Mouse (Mus musculus) embryonic facial prominence, embryonic 13.5 days (tissue): ENCODE data around the gene Bcl2l15. TPM values are rescaled to one million over a fixed set of nuclear protein-coding genes. Genes with fewer than 3 reads are reported as not detected.

ENCODE experiments used
- ATAC-seq: fragments of 200-750 bp; cut with Nextera tagmentation; 2 replicates; pipeline ENCODE4 v1.8.0; 2017; ENCODE audit warnings: low read depth; ENCODE audit not compliant: insufficient number of reproducible peaks, insufficient read depth, low FRiP score, low TSS enrichment
- H3K27ac ChIP-seq: fragments of 300-500 bp; sonication (generic); 2 replicates; pipeline ENCODE4 v1.5.1; 2015; ENCODE audit warnings: moderate library complexity, mild to moderate bottlenecking, inconsistent platforms
- H3K27me3 ChIP-seq: fragments of 300-500 bp; sonication (generic); 2 replicates; pipeline ENCODE4 v1.6.1; 2015; ENCODE audit warnings: mild to moderate bottlenecking, inconsistent platforms
- H3K36me3 ChIP-seq: fragments of 300-500 bp; sonication (generic); 2 replicates; pipeline ENCODE4 v1.6.1; 2015; ENCODE audit warnings: mild to moderate bottlenecking, inconsistent platforms
- H3K4me1 ChIP-seq: fragments of 300-500 bp; sonication (generic); 2 replicates; pipeline ENCODE4 v1.6.1; 2015; ENCODE audit warnings: inconsistent platforms
- H3K4me2 ChIP-seq: fragments of 300-500 bp; sonication (generic); 2 replicates; pipeline ENCODE4 v1.6.1; 2015; ENCODE audit warnings: moderate library complexity, mild to moderate bottlenecking, inconsistent platforms
- H3K4me3 ChIP-seq: fragments of 300-500 bp; sonication (generic); 2 replicates; pipeline ENCODE4 v1.5.1; 2015; ENCODE audit warnings: mild to moderate bottlenecking, inconsistent platforms
- H3K9ac ChIP-seq: fragments of 300-500 bp; sonication (generic); 2 replicates; pipeline ENCODE4 v1.6.1; 2015; ENCODE audit warnings: mild to moderate bottlenecking, inconsistent platforms
- H3K9me3 ChIP-seq: fragments of 300-500 bp; sonication (generic); 2 replicates; pipeline ENCODE4 v1.6.1; 2016; ENCODE audit warnings: inconsistent platforms
- WGBS: fragments of 180-500 bp; shearing (Covaris S2); methylation state at CpG from one replicate; pipeline ENCODE4 v1.1.7; 2015; ENCODE audit warnings: mixed read lengths; 5-methylcytosine and 5-hydroxymethylcytosine counted together
- polyA plus RNA-seq: library from polyadenylated mRNA; unstranded; fragments of >200 nt; fragmentation: Nextera tagmentation; extraction: Ambion mirVana; gene quantifications from 2 replicates; pipeline ENCODE4 v1.2.1, GENCODE M21; 2015

Gene Bcl2l15
- polyA plus RNA-seq, 1 experiment from 2014 or later: 0.37 TPM

- WGBS: 30% methylated on average over 3 of the region's 3 CpGs
These were observed 55.2 kb downstream of the Bcl2l15 start for GRCm38 (mm10) chr3:103887581-103887980.

DNA sequence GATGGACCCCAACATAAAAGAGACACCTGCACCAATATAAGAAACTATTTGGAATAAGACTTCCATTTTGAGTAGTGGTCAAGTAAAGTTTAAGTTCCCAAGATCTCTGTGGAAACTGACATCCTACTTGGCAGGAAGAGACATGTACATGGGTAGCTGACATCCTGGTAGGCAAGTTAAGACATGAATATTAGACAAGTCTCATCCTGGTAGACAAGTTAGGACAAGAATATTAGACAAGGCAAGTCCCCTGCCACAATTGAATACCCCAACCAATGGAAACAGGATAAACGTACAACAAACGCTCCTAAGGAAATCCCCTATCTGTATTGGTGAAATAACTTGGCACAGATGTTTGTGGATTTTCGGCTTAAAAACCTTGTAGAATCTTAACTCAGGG is 61.0 kb downstream of the Bcl2l15 start:
- Histone ChIP-seq H3K4me3 (no peak overlapping the region), H3K27ac (no peak overlapping the region), H3K36me3 (no peaks in the 10 kb centered on the region), H3K27me3 (no peaks in the 10 kb centered on the region), H3K4me1 (no peaks in the 10 kb centered on the region), H3K4me2 (no peak overlapping the region), H3K9me3 (no peaks in the 10 kb centered on the region), H3K9ac (no peak overlapping the region)
- 74% methylated on average over 3 of the region's 3 CpGs for WGBS
- no peak for ATAC-seq

More at GRCm38 (mm10) chr3:103887581-103887980, 55.2 kb downstream of the Bcl2l15 start:
- no peaks in the 10 kb centered on the region for H3K27me3 ChIP-seq
- H3K4me1 ChIP-seq: no peaks in the 10 kb centered on the region
- no peak for ATAC-seq
- no peaks in the 10 kb centered on the region for H3K36me3 ChIP-seq
- H3K9me3 ChIP-seq: no peaks in the 10 kb centered on the region
- no peak overlapping the region for H3K27ac ChIP-seq
- no peak overlapping the region for H3K4me2 ChIP-seq
- H3K4me3 ChIP-seq: no peak overlapping the region
- no peak overlapping the region for H3K9ac ChIP-seq

Other genes with a start within 250 kb of the Bcl2l15 start
- 0.17 and 0.22 TPM in 2 replicates for gene Atg4a-ps, start 186.5 kb upstream of the Bcl2l15 start, polyA plus RNA-seq
- gene Olfml3, start 94.6 kb upstream of the Bcl2l15 start, polyA plus RNA-seq: 49.5 and 52.3 TPM in 2 replicates
- gene Gm10964, start 93.2 kb upstream of the Bcl2l15 start, polyA plus RNA-seq: not detected in 2 replicates
- gene Hipk1, start 41.0 kb upstream of the Bcl2l15 start, polyA plus RNA-seq: 11.6 and 13.8 TPM in 2 replicates
- 30.9 and 32.9 TPM in 2 replicates for gene Dclre1b, start 23.2 kb upstream of the Bcl2l15 start, polyA plus RNA-seq
- gene Ap4b1, start 23.1 kb upstream of the Bcl2l15 start, polyA plus RNA-seq: 19.6 and 22.2 TPM in 2 replicates
- gene Gm43064, start 23.0 kb upstream of the Bcl2l15 start, polyA plus RNA-seq: 0.24 and 0.91 TPM in 2 replicates
- gene Ptpn22, start 27.2 kb downstream of the Bcl2l15 start, polyA plus RNA-seq: 0.56 and 0.95 TPM in 2 replicates
- gene Rsbn1, start 81.5 kb downstream of the Bcl2l15 start, polyA plus RNA-seq: 12.9 and 14.6 TPM in 2 replicates
- gene Phtf1, start 135.5 kb downstream of the Bcl2l15 start, polyA plus RNA-seq: 38.4 and 39.5 TPM in 2 replicates